In the genomic region with DNA sequence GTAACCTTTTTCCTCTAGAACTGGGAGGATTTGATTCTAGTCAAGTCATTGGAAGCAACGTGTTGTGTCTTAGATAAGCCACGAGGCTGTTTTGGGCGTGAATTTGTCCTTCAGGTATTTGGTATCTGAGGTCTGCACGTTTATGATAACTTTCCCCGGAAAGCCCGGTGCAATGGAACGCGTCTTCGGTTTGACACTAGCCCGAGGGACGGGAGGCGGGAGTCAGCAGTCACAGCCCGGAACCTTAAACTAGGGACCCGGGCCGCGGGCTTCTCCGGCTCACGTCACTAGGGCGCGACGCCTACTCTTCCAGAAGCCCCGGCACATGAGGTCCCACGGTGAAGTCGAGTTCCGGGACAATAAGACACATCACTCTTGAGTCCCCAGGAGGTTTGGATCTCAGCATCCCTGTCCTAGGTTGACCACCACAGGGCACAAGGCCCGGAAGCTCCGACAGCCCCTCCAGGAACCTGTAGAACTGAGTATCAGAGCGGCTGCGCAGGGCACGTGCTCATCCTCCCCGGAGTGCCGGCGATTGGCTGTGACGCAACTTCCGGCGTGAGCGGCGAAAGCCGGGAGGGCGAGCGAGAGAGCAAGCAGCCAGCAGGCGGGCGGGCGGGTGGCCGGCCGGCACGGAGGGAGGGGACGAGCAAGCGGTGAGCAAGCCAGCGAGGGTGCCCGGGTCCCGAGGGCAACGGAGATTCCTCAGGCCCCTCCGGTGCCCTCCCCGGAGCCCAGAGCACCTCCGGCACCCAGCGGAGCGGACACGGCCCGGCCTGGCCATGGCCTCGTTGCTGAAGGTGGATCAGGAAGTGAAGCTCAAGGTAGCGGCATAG, we compare ENCODE assay signal across 8 mouse cellular contexts. TPM values are rescaled to one million over a fixed set of nuclear protein-coding genes. Genes with fewer than 3 reads are reported as not detected.
A peak's percentile ranks its signal among the peaks of the same experiment; 100 is the strongest.
DNase-seq lines count a peak whose midpoint lies in the region; ATAC-seq lines count a peak whose summit lies in the region.

TSS of gene Psme3 (plus strand) at position 549 of the 836 bp plus-strand sequence.

- peak; percentile 95 for ATAC-seq in hindbrain, embryonic 16.5 days

- no peaks in the 10 kb centered on the region for H3K9me3 ChIP-seq in hindbrain, embryonic 16.5 days (ENCODE audit: control insufficient read depth, low read length)

- under 1% methylated on average over 62 of the region's 62 CpGs for WGBS in hindbrain, embryonic 16.5 days
- under 1% methylated on average over 54 of the region's 62 CpGs for WGBS in macrophage (ENCODE audit: missing documents)

- peaks cover 31% of the 10 kb centered on the region for H3K79me2 ChIP-seq in macrophage (ENCODE audit: inconsistent target)

- H3K27me3 ChIP-seq in hindbrain, embryonic 16.5 days (replicated peaks; ENCODE audit: control insufficient read depth, insufficient read depth, low read length): no peaks in the 10 kb centered on the region

- H3K4me3 ChIP-seq in hindbrain, embryonic 16.5 days (ENCODE audit: low read length): peak within 1 kb of the TSS; percentile 59
- H3K4me3 ChIP-seq in macrophage (ENCODE audit: inconsistent target): peak within 1 kb of the TSS; percentile 97

- H3K4me2 ChIP-seq in hindbrain, embryonic 16.5 days (ENCODE audit: low read length): peak within 1 kb of the TSS; percentile 98

- peaks cover 9% of the 10 kb centered on the region; the same call in 1 of the 2 replicates for H3K36me3 ChIP-seq in hindbrain, embryonic 16.5 days (ENCODE audit: control insufficient read depth, insufficient read depth, low read length)
- H3K36me3 ChIP-seq in macrophage (ENCODE audit: inconsistent target): peaks cover 22% of the 10 kb centered on the region

- peak within 1 kb of the TSS; percentile 73 for H3K9ac ChIP-seq in hindbrain, embryonic 16.5 days (ENCODE audit: low read depth, low read length)

- peak; percentile 88 for DNase-seq in T-cell, adult 2 months (ENCODE audit: low spot score)
- peak; percentile 92 to 95 for DNase-seq in cerebellum, postnatal 36 days
- DNase-seq in gastrocnemius, adult 18-20 months (ENCODE audit: low spot score): peak; percentile 93
- DNase-seq in left cerebral cortex, adult 18-20 months (ENCODE audit: low spot score in 2 of 2): peak; percentile 92 to 96
- DNase-seq in right cerebral cortex, adult 18-20 months: peak; percentile 95
- DNase-seq in urinary bladder, postnatal 10 days (ENCODE audit: low spot score): peak; percentile 79

- peak within 1 kb of the TSS; percentile 83 for H3K27ac ChIP-seq in hindbrain, embryonic 16.5 days (ENCODE audit: low read depth, low read length)
- peak within 1 kb of the TSS; percentile 65 for H3K27ac ChIP-seq in macrophage

- H3K4me1 ChIP-seq in hindbrain, embryonic 16.5 days (ENCODE audit: control insufficient read depth, insufficient read depth, low read depth, low read length): peaks cover 15% of the 10 kb centered on the region

RNA-seq across cellular contexts. Expression of gene Psme3, which starts in this region (rescaled TPM):
- total RNA-seq in gastrocnemius, adult 18-20 months (2021): 10 to 100 TPM; 66.4 to 81.3 TPM
- polyA plus RNA-seq in hindbrain, embryonic 16.5 days (2015; fragmentation: Nextera tagmentation; extraction: Ambion mirVana): 106 and 117 TPM in 2 replicates
- 100 to 1,000 TPM; 128 to 131 TPM for total RNA-seq in left cerebral cortex, adult 18-20 months (2021)
- 100 to 1,000 TPM in 1 of 26 experiments, 10 to 100 TPM in 25; 20.7 to 101 (median 49.4) TPM for total RNA-seq in macrophage (2018; cell fraction: chromatin; rRNA removed)
- total RNA-seq in macrophage (2018; cell fraction: cytosol; rRNA removed): 10 to 100 TPM; 58.1 to 84.9 (median 69.8) TPM
- 10 to 100 TPM; 34.0 to 85.5 (median 52.9) TPM for total RNA-seq in macrophage (2018; cell fraction: nucleus; rRNA removed)
- polyA plus RNA-seq in macrophage (2018): 53.0 to 111 TPM (median 98.6 TPM) in 3 replicates

Comparison
In these comparisons a context has a peak if more than half of its experiments do, and no peak if none do; other contexts are left out.
1. Peak in every context shown above with its lines: DNase-seq, ATAC-seq, H3K4me3 ChIP-seq and H3K27ac ChIP-seq.